Mouse (Mus musculus) brain, embryonic 14.5 days (tissue): ENCODE results near the gene Usp39.

Experiments
- CTCF ChIP-seq: fragments of 200-500 bp; IDR thresholded peaks from 2 replicates; pipeline ENCODE4 v1.5.1; 2012; ENCODE audit warnings: inconsistent platforms, mild to moderate bottlenecking, moderate library complexity, borderline replicate concordance; ENCODE audit not compliant: insufficient read depth, insufficient read length; ENCODE audit errors: extremely low read depth
- POLR2A ChIP-seq: fragments of 200-500 bp; IDR thresholded peaks from 2 replicates; pipeline ENCODE4 v1.6.1; 2012; ENCODE audit warnings: mild to moderate bottlenecking, inconsistent platforms, borderline replicate concordance; ENCODE audit not compliant: poor library complexity, insufficient read depth, insufficient read length, severe bottlenecking; ENCODE audit errors: extremely low read depth

GRCm38 (mm10) chr6:72367460-72367974 is 22.5 kb upstream of the Usp39 start:
- TF ChIP-seq CTCF: no peak
- TF ChIP-seq POLR2A: no peak
